In the genomic region with DNA sequence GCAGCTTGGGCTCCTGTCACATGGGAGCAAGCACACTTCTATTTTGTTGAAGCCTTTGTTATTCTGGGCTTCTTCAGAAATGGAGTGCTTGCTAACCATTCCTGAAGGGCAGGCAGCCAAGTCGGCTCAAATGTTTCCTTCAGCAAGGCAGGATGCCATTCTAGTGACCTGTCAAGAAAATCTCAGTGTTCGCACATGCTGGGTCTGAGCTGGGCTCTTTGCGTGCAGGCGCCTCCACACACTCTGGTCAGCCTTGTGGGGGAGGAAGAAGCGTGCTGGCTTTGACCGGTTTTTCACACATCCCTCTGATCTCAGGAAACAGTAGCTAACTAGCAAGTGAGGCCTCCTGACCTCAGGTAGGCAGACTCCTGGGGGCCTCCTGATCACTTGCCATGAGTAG, we compare ENCODE assay signal across 11 mouse cellular contexts. TPM values are rescaled to one million over a fixed set of nuclear protein-coding genes. Genes with fewer than 3 reads are reported as not detected.
DNase-seq lines count a peak whose midpoint lies in the region; ATAC-seq and TF ChIP-seq lines count a peak whose summit lies in the region.
"Had no signal": no experiment of that assay in that cellular context is flagged by ENCODE, and none has a peak within 500 bp of the region (broad histone marks: within the 10 kb centered on the region; RNA-seq: fewer than 3 reads in every experiment).

No protein-coding gene starts in this region.

- H3K36me3 ChIP-seq in embryonic facial prominence, embryonic 13.5 days: no peaks in the 10 kb centered on the region
- H3K36me3 ChIP-seq in embryonic facial prominence, embryonic 10.5 days (replicated peaks): no peaks in the 10 kb centered on the region
- no peaks in the 10 kb centered on the region for H3K36me3 ChIP-seq in hindbrain, postnatal 0 days (ENCODE audit: insufficient read depth, low read length)
- H3K36me3 ChIP-seq: embryonic facial prominence, embryonic 12.5 days; liver, embryonic 13.5 days had no signal

- H3K27me3 ChIP-seq in embryonic facial prominence, embryonic 13.5 days: peaks cover 9% of the 10 kb centered on the region
- peaks cover 10% of the 10 kb centered on the region; the same call in 1 of the 2 replicates for H3K27me3 ChIP-seq in embryonic facial prominence, embryonic 10.5 days (replicated peaks; ENCODE audit: low read depth, poor library complexity, severe bottlenecking)
- H3K27me3 ChIP-seq in hindbrain, postnatal 0 days (ENCODE audit: insufficient read depth, low read length): no peaks in the 10 kb centered on the region

- H3K4me3 ChIP-seq in embryonic facial prominence, embryonic 13.5 days: no peak overlapping the region
- no peak overlapping the region for H3K4me3 ChIP-seq in embryonic facial prominence, embryonic 10.5 days
- no peak overlapping the region for H3K4me3 ChIP-seq in hindbrain, postnatal 0 days (ENCODE audit: low read length)
- H3K4me3 ChIP-seq: embryonic facial prominence, embryonic 12.5 days; liver, embryonic 13.5 days had no signal

- no peak for ATAC-seq in embryonic facial prominence, embryonic 13.5 days (ENCODE audit: insufficient number of reproducible peaks, insufficient read depth, low FRiP score, low TSS enrichment, low read depth)
- ATAC-seq in hindbrain, postnatal 0 days: no peak
- no peak for ATAC-seq in erythroblast, adult 5-6 weeks (replicated peaks; ENCODE audit: low FRiP score, poor library complexity, severe bottlenecking)
- ATAC-seq in erythroid progenitor cell, adult 5-6 weeks (replicated peaks; ENCODE audit: low FRiP score, poor library complexity, severe bottlenecking): no peak

- TF ChIP-seq CTCF in hindbrain, postnatal 0 days (IDR thresholded peaks at IDR 0.05; ENCODE audit: low read depth): no peak

- no peak overlapping the region for H3K4me2 ChIP-seq in embryonic facial prominence, embryonic 13.5 days
- no peak overlapping the region for H3K4me2 ChIP-seq in hindbrain, postnatal 0 days (ENCODE audit: low read depth, low read length)
- H3K4me2 ChIP-seq: embryonic facial prominence, embryonic 12.5 days; liver, embryonic 13.5 days had no signal

- H3K9me3 ChIP-seq in embryonic facial prominence, embryonic 13.5 days: no peaks in the 10 kb centered on the region
- no peaks in the 10 kb centered on the region for H3K9me3 ChIP-seq in embryonic facial prominence, embryonic 10.5 days
- H3K9me3 ChIP-seq in hindbrain, postnatal 0 days (ENCODE audit: low read length): no peaks in the 10 kb centered on the region
- H3K9me3 ChIP-seq: embryonic facial prominence, embryonic 12.5 days; liver, embryonic 13.5 days had no signal

- 0 out of 2 replicates have a peak overlapping the region, but pooled peaks have one; percentile 16 for H3K9ac ChIP-seq in embryonic facial prominence, embryonic 13.5 days
- no peak overlapping the region for H3K9ac ChIP-seq in hindbrain, postnatal 0 days (replicated peaks; ENCODE audit: low read length)
- H3K9ac ChIP-seq: embryonic facial prominence, embryonic 12.5 days; liver, embryonic 13.5 days had no signal

- no peak overlapping the region for H3K27ac ChIP-seq in embryonic facial prominence, embryonic 13.5 days
- H3K27ac ChIP-seq in embryonic facial prominence, embryonic 10.5 days (replicated peaks): no peak overlapping the region
- 0 out of 2 replicates have a peak overlapping the region, but pooled peaks have one; percentile 32 for H3K27ac ChIP-seq in hindbrain, postnatal 0 days
- H3K27ac ChIP-seq: embryonic facial prominence, embryonic 12.5 days; liver, embryonic 13.5 days had no signal

- 48% methylated on average over 6 of the region's 6 CpGs for WGBS in embryonic facial prominence, embryonic 13.5 days
- 56% methylated on average over 6 of the region's 6 CpGs for WGBS in embryonic facial prominence, embryonic 10.5 days
- WGBS in hindbrain, postnatal 0 days: 19% methylated on average over 6 of the region's 6 CpGs

- peaks cover 28% of the 10 kb centered on the region for H3K4me1 ChIP-seq in embryonic facial prominence, embryonic 13.5 days
- peaks cover 43% of the 10 kb centered on the region for H3K4me1 ChIP-seq in embryonic facial prominence, embryonic 10.5 days
- peaks cover 35% of the 10 kb centered on the region for H3K4me1 ChIP-seq in hindbrain, postnatal 0 days (ENCODE audit: insufficient read depth, low read length)

- no peak for DNase-seq in embryonic facial prominence, embryonic 10.5 days (ENCODE audit: low spot score)
- peak; percentile 55 for DNase-seq in urinary bladder, adult 2 months (ENCODE audit: low spot score)
- DNase-seq in urinary bladder, postnatal 10 days (ENCODE audit: low spot score): no peak
- peak; percentile 47 for DNase-seq in hindbrain, postnatal 0 days (ENCODE audit: low spot score)
- peak; percentile 91 for DNase-seq in lung, postnatal 36 days
- DNase-seq: liver, embryonic 13.5 days had no signal

RNA-seq across cellular contexts. Expression of a gene that starts 3.8 kb away (rescaled TPM):
- 35.8 and 41.6 TPM in 2 replicates for polyA plus RNA-seq in embryonic facial prominence, embryonic 13.5 days (2015; fragmentation: Nextera tagmentation; extraction: Ambion mirVana)
- 23.6 and 24.9 TPM in 2 replicates for polyA plus RNA-seq in embryonic facial prominence, embryonic 10.5 days (2016; fragmentation: Nextera tagmentation; extraction: Ambion mirVana)
- polyA plus RNA-seq in urinary bladder, adult 2 months (2012; rRNA removed): 87.1 and 92.1 TPM in 2 replicates
- 39.2 and 44.0 TPM in 2 replicates for total RNA-seq in hindbrain, postnatal 0 days (2014; rRNA removed)
- 56.0 and 57.9 TPM in 2 replicates for polyA plus RNA-seq in hindbrain, postnatal 0 days (2015; fragmentation: Nextera tagmentation; extraction: Ambion mirVana)
- 8.2 and 10.0 TPM in 2 replicates for total RNA-seq in erythroblast, adult 5-6 weeks (2015; ENCODE audit: low replicate concordance)
- 9.2 and 15.2 TPM in 2 replicates for total RNA-seq in erythroblast, adult 5-6 weeks (2017; ENCODE audit: low replicate concordance)
- 7.6 and 10.1 TPM in 2 replicates for total RNA-seq in erythroid progenitor cell, adult 5-6 weeks (2015; ENCODE audit: low replicate concordance)
- total RNA-seq in erythroid progenitor cell, adult 5-6 weeks (2017; ENCODE audit: low replicate concordance): 14.4 and 16.3 TPM in 2 replicates

RNA-seq across cellular contexts. Expression of a gene that starts 11.0 kb away (rescaled TPM):
- 0.17 TPM in 1 of 2 replicates, not detected in the other for polyA plus RNA-seq in embryonic facial prominence, embryonic 13.5 days (2015; fragmentation: Nextera tagmentation; extraction: Ambion mirVana)
- 0.49 and 0.67 TPM in 2 replicates for polyA plus RNA-seq in embryonic facial prominence, embryonic 10.5 days (2016; fragmentation: Nextera tagmentation; extraction: Ambion mirVana)
- 2.9 and 3.2 TPM in 2 replicates for polyA plus RNA-seq in urinary bladder, adult 2 months (2012; rRNA removed)
- 5.9 and 11.4 TPM in 2 replicates for total RNA-seq in hindbrain, postnatal 0 days (2014; rRNA removed)
- polyA plus RNA-seq in hindbrain, postnatal 0 days (2015; fragmentation: Nextera tagmentation; extraction: Ambion mirVana): 3.4 and 3.6 TPM in 2 replicates
- total RNA-seq in erythroblast, adult 5-6 weeks (2015; ENCODE audit: low replicate concordance): not detected in 2 replicates
- total RNA-seq in erythroblast, adult 5-6 weeks (2017; ENCODE audit: low replicate concordance): not detected in 2 replicates
- not detected in 2 replicates for total RNA-seq in erythroid progenitor cell, adult 5-6 weeks (2015; ENCODE audit: low replicate concordance)
- not detected in 2 replicates for total RNA-seq in erythroid progenitor cell, adult 5-6 weeks (2017; ENCODE audit: low replicate concordance)
- total RNA-seq: CH12.LX had no signal
- polyA plus RNA-seq: liver, embryonic 13.5 days had no signal

RNA-seq across cellular contexts. Expression of a gene that starts 44.9 kb away (rescaled TPM):
- 21.8 and 29.1 TPM in 2 replicates for polyA plus RNA-seq in embryonic facial prominence, embryonic 13.5 days (2015; fragmentation: Nextera tagmentation; extraction: Ambion mirVana)
- polyA plus RNA-seq in embryonic facial prominence, embryonic 10.5 days (2016; fragmentation: Nextera tagmentation; extraction: Ambion mirVana): 31.3 and 33.0 TPM in 2 replicates
- polyA plus RNA-seq in urinary bladder, adult 2 months (2012; rRNA removed): 25.0 and 33.0 TPM in 2 replicates
- 17.2 and 17.3 TPM in 2 replicates for total RNA-seq in hindbrain, postnatal 0 days (2014; rRNA removed)
- 23.3 and 23.9 TPM in 2 replicates for polyA plus RNA-seq in hindbrain, postnatal 0 days (2015; fragmentation: Nextera tagmentation; extraction: Ambion mirVana)
- not detected in 2 replicates for total RNA-seq in erythroblast, adult 5-6 weeks (2015; ENCODE audit: low replicate concordance)
- 2.8 and 4.9 TPM in 2 replicates for total RNA-seq in erythroblast, adult 5-6 weeks (2017; ENCODE audit: low replicate concordance)
- 1.3 TPM in 1 of 2 replicates, not detected in the other for total RNA-seq in erythroid progenitor cell, adult 5-6 weeks (2015; ENCODE audit: low replicate concordance)
- total RNA-seq in erythroid progenitor cell, adult 5-6 weeks (2017; ENCODE audit: low replicate concordance): 2.6 and 4.9 TPM in 2 replicates

RNA-seq across cellular contexts. Expression of a gene that starts 56.0 kb away (rescaled TPM):
- 168 and 190 TPM in 2 replicates for polyA plus RNA-seq in embryonic facial prominence, embryonic 13.5 days (2015; fragmentation: Nextera tagmentation; extraction: Ambion mirVana)
- 264 and 272 TPM in 2 replicates for polyA plus RNA-seq in embryonic facial prominence, embryonic 10.5 days (2016; fragmentation: Nextera tagmentation; extraction: Ambion mirVana)
- 84.3 and 84.4 TPM in 2 replicates for polyA plus RNA-seq in urinary bladder, adult 2 months (2012; rRNA removed)
- 107 and 119 TPM in 2 replicates for total RNA-seq in hindbrain, postnatal 0 days (2014; rRNA removed)
- 207 and 210 TPM in 2 replicates for polyA plus RNA-seq in hindbrain, postnatal 0 days (2015; fragmentation: Nextera tagmentation; extraction: Ambion mirVana)
- 13.3 and 28.6 TPM in 2 replicates for total RNA-seq in erythroblast, adult 5-6 weeks (2015; ENCODE audit: low replicate concordance)
- 8.5 and 23.9 TPM in 2 replicates for total RNA-seq in erythroblast, adult 5-6 weeks (2017; ENCODE audit: low replicate concordance)
- total RNA-seq in erythroid progenitor cell, adult 5-6 weeks (2015; ENCODE audit: low replicate concordance): 47.6 and 66.7 TPM in 2 replicates
- total RNA-seq in erythroid progenitor cell, adult 5-6 weeks (2017; ENCODE audit: low replicate concordance): 24.1 and 32.6 TPM in 2 replicates

Comparison
In these comparisons a context has a peak if more than half of its experiments do, and no peak if none do; other contexts are left out.
1. DNase-seq: peak in urinary bladder, adult 2 months (single experiment), hindbrain, postnatal 0 days (single experiment) and lung, postnatal 36 days (single experiment); none in embryonic facial prominence, embryonic 10.5 days (single experiment) and urinary bladder, postnatal 10 days (single experiment).